ENCODE assay signal across 9 mouse cellular contexts in genomic region chr5:113137691-113138318, GRCm38 (mm10). TPM values are rescaled to one million over a fixed set of nuclear protein-coding genes. Genes with fewer than 3 reads are reported as not detected.
A peak's percentile ranks its signal among the peaks of the same experiment; 100 is the strongest.
DNase-seq lines count a peak whose midpoint lies in the region; ATAC-seq lines count a peak whose summit lies in the region.
"Had no signal": no experiment of that assay in that cellular context is flagged by ENCODE, and none has a peak within 500 bp of the region (broad histone marks: within the 10 kb centered on the region; RNA-seq: fewer than 3 reads in every experiment).

No protein-coding gene starts in this region.

- H3K4me3 ChIP-seq in kidney, embryonic 14.5 days (ENCODE audit: low read length), result peak overlapping the region; percentile 39
- H3K4me3 ChIP-seq in brown adipose tissue, adult 24 weeks (ENCODE audit: insufficient read depth, low read depth, low read length), result peak overlapping the region; percentile 74
- peak overlapping the region; percentile 46 for H3K4me3 ChIP-seq in lung, embryonic 15.5 days

- 5% methylated on average over 36 of the region's 36 CpGs for WGBS in kidney, embryonic 14.5 days
- WGBS in lung, embryonic 15.5 days, result 2% methylated on average over 36 of the region's 36 CpGs

- H3K27ac ChIP-seq in kidney, embryonic 14.5 days (ENCODE audit: low read depth, low read length), result peak overlapping the region; percentile 59
- peak overlapping the region; percentile 92 for H3K27ac ChIP-seq in brown adipose tissue, adult 24 weeks (replicated peaks; ENCODE audit: low read depth, low read length)
- H3K27ac ChIP-seq in lung, embryonic 15.5 days, result peak overlapping the region; percentile 92

- DNase-seq in kidney, postnatal 10 days, result no peak
- peak; percentile 40 for DNase-seq in heart, postnatal 4 days
- peak; percentile 31 for DNase-seq in thymus, postnatal 0 days (ENCODE audit: low spot score)
- no peak for DNase-seq in layer of hippocampus, postnatal 14 days (ENCODE audit: low spot score in 2 of 2)
- no peak for DNase-seq in testis, postnatal 14 days (ENCODE audit: low spot score)

- no peaks in the 10 kb centered on the region for H3K27me3 ChIP-seq in kidney, embryonic 14.5 days (ENCODE audit: control insufficient read depth, insufficient read depth, low read length)
- H3K27me3 ChIP-seq in lung, embryonic 15.5 days, result peaks cover 11% of the 10 kb centered on the region; the same call in 1 of the 2 replicates
- H3K27me3 ChIP-seq: Patski had no signal

- peak; percentile 21 for ATAC-seq in kidney, embryonic 14.5 days (ENCODE audit: low FRiP score, low TSS enrichment)
- ATAC-seq in lung, embryonic 15.5 days (ENCODE audit: borderline replicate concordance, extremely low read depth, low FRiP score, low TSS enrichment), result peak; percentile 8; the same call in 1 of the 2 replicates

- no peaks in the 10 kb centered on the region for H3K36me3 ChIP-seq in kidney, embryonic 14.5 days (ENCODE audit: control insufficient read depth, insufficient read depth, low read length)
- no peaks in the 10 kb centered on the region for H3K36me3 ChIP-seq in lung, embryonic 15.5 days

- H3K4me2 ChIP-seq in kidney, embryonic 14.5 days (replicated peaks; ENCODE audit: low read depth, low read length), result peak overlapping the region; percentile 87
- H3K4me2 ChIP-seq in lung, embryonic 15.5 days, result peak overlapping the region; percentile 79

- H3K4me1 ChIP-seq in kidney, embryonic 14.5 days (ENCODE audit: control insufficient read depth, insufficient read depth, low read length), result peaks cover 31% of the 10 kb centered on the region
- H3K4me1 ChIP-seq in brown adipose tissue, adult 24 weeks (ENCODE audit: control insufficient read depth, insufficient read depth, insufficient read length, low read length), result peaks cover 14% of the 10 kb centered on the region; the same call in 1 of the 2 replicates
- peaks cover 62% of the 10 kb centered on the region for H3K4me1 ChIP-seq in lung, embryonic 15.5 days

- H3K9ac ChIP-seq in kidney, embryonic 14.5 days (ENCODE audit: low read depth, low read length), result peak overlapping the region; percentile 52
- H3K9ac ChIP-seq in lung, embryonic 15.5 days, result peak overlapping the region; percentile 51

- 0 out of 2 replicates have a peak, but pooled peaks cover 2% of the 10 kb centered on the region for H3K9me3 ChIP-seq in kidney, embryonic 14.5 days (ENCODE audit: control insufficient read depth, low read length)
- no peaks in the 10 kb centered on the region for H3K9me3 ChIP-seq in lung, embryonic 15.5 days

RNA-seq across cellular contexts. Expression of gene Crybb3, which starts 56.4 kb away (rescaled TPM):
- 0.47 and 1.8 TPM in 2 replicates for polyA plus RNA-seq in kidney, embryonic 14.5 days (2014; fragmentation: Nextera tagmentation; extraction: Ambion mirVana)
- polyA plus RNA-seq in brown adipose tissue, adult 24 weeks (2012; ENCODE audit: insufficient read depth, insufficient read length, missing spikeins), result not detected in 2 replicates
- 1 to 10 TPM; 1.4 to 1.7 TPM for total RNA-seq in heart, postnatal 4 days (2021)
- 0.42 and 0.57 TPM in 2 replicates for polyA plus RNA-seq in lung, embryonic 15.5 days (2015; fragmentation: Nextera tagmentation; extraction: Ambion mirVana)
- polyA plus RNA-seq in thymus, postnatal 0 days (2015; fragmentation: Nextera tagmentation; extraction: Ambion mirVana), result 1.0 and 1.2 TPM in 2 replicates
- total RNA-seq in layer of hippocampus, postnatal 14 days (2021), result 1 to 10 TPM; 2.6 to 3.0 TPM

Comparison
In these comparisons a context has a peak if more than half of its experiments do, and no peak if none do; other contexts are left out.
1. DNase-seq: peak in heart, postnatal 4 days (single experiment) and thymus, postnatal 0 days (single experiment); none in kidney, postnatal 10 days (single experiment), layer of hippocampus, postnatal 14 days (0 of 2) and testis, postnatal 14 days (single experiment).
2. Peak in every context shown above with its lines, with median percentiles within 50 percentile points of each other: H3K27ac ChIP-seq and H3K4me3 ChIP-seq.